9 mouse cellular contexts compared by ENCODE assay signal in genomic region chr9:40877146-40877880, GRCm38 (mm10). TPM values are rescaled to one million over a fixed set of nuclear protein-coding genes. Genes with fewer than 3 reads are reported as not detected.
DNase-seq lines count a peak whose midpoint lies in the region; ATAC-seq and TF ChIP-seq lines count a peak whose summit lies in the region.
"Had no signal": no experiment of that assay in that cellular context is flagged by ENCODE, and none has a peak within 500 bp of the region (broad histone marks: within the 10 kb centered on the region; RNA-seq: fewer than 3 reads in every experiment).

No protein-coding gene starts in this region.

- no peak overlapping the region for H3K27ac ChIP-seq in hindbrain, embryonic 10.5 days
- H3K27ac ChIP-seq in liver, postnatal 0 days (ENCODE audit: low read depth): no peak overlapping the region

- H3K4me3 ChIP-seq in hindbrain, embryonic 10.5 days: peak overlapping the region; percentile 28
- H3K4me3 ChIP-seq in liver, postnatal 0 days (ENCODE audit: low read depth, low read length): peak overlapping the region; percentile 21

- intact Hi-C loops in left cerebral cortex, postnatal 14 days (cut with DNase I): no loop called here

- H3K9ac ChIP-seq in liver, postnatal 0 days (replicated peaks): no peak overlapping the region

- DNase-seq in embryo, embryonic 10 days (ENCODE audit: low spot score): peak; percentile 68
- DNase-seq in embryo, embryonic 9.5 days (ENCODE audit: extremely low spot score): no peak
- peak; percentile 32 for DNase-seq in R1 (ENCODE audit: low read depth, low spot score)
- no peak for DNase-seq in hindbrain, embryonic 10.5 days (ENCODE audit: low spot score)
- DNase-seq in liver, postnatal 0 days: no peak
- DNase-seq in left cerebral cortex, postnatal 14 days (ENCODE audit: low spot score in 2 of 2): no peak
- no peak for DNase-seq in Muller cell, postnatal 12 days (ENCODE audit: inconsistent ontology term)

- no peaks in the 10 kb centered on the region for H3K36me3 ChIP-seq in hindbrain, embryonic 10.5 days
- no peaks in the 10 kb centered on the region for H3K36me3 ChIP-seq in liver, postnatal 0 days (replicated peaks; ENCODE audit: insufficient read depth, low read length)

- no peak for TF ChIP-seq EP300 in liver, postnatal 0 days (IDR thresholded peaks at IDR 0.05; ENCODE audit: low read depth)

- no peak for ATAC-seq in liver, postnatal 0 days
- ATAC-seq in megakaryocyte progenitor cell, adult 5-6 weeks (replicated peaks; ENCODE audit: poor library complexity): no peak

- WGBS in hindbrain, embryonic 10.5 days: under 1% methylated on average over 42 of the region's 42 CpGs
- WGBS in liver, postnatal 0 days (ENCODE audit: insufficient replicate concordance): 4% methylated on average over 42 of the region's 42 CpGs

- H3K4me2 ChIP-seq in liver, postnatal 0 days (ENCODE audit: low read depth, low read length): peak overlapping the region; percentile 48

- no peak for TF ChIP-seq CTCF in liver, postnatal 0 days (IDR thresholded peaks at IDR 0.05; ENCODE audit: low read depth)

- H3K27me3 ChIP-seq in hindbrain, embryonic 10.5 days (ENCODE audit: insufficient read depth, poor library complexity, severe bottlenecking): peaks cover 100% of the 10 kb centered on the region
- peaks cover 92% of the 10 kb centered on the region for H3K27me3 ChIP-seq in liver, postnatal 0 days (ENCODE audit: insufficient read depth, low read length)

- H3K4me1 ChIP-seq in hindbrain, embryonic 10.5 days (replicated peaks): peaks cover 24% of the 10 kb centered on the region
- peaks cover 4% of the 10 kb centered on the region for H3K4me1 ChIP-seq in liver, postnatal 0 days (ENCODE audit: insufficient read depth)

- no peaks in the 10 kb centered on the region for H3K9me3 ChIP-seq in hindbrain, embryonic 10.5 days
- H3K9me3 ChIP-seq in liver, postnatal 0 days (ENCODE audit: low read length): no peaks in the 10 kb centered on the region

RNA-seq across cellular contexts. Expression of gene Bsx, which starts 3.4 kb away (rescaled TPM):
- polyA plus RNA-seq in hindbrain, embryonic 10.5 days (2016; fragmentation: Nextera tagmentation; extraction: Ambion mirVana): 0.12 TPM in 1 of 2 replicates, not detected in the other
- polyA plus RNA-seq in liver, postnatal 0 days (2015; fragmentation: Nextera tagmentation; extraction: Ambion mirVana): not detected in 2 replicates
- not detected in 2 replicates for total RNA-seq in megakaryocyte progenitor cell, adult 5-6 weeks (2015)
- total RNA-seq in megakaryocyte progenitor cell, adult 5-6 weeks (2017): not detected in 2 replicates
- not detected for total RNA-seq in left cerebral cortex, postnatal 14 days (2021)
- polyA plus RNA-seq: spleen, adult 2 months had no signal

Comparison
In these comparisons a context has a peak if more than half of its experiments do, and no peak if none do; other contexts are left out.
1. DNase-seq: peak in embryo, embryonic 10 days (single experiment) and R1 (single experiment); none in embryo, embryonic 9.5 days (single experiment), hindbrain, embryonic 10.5 days (single experiment), liver, postnatal 0 days (single experiment), left cerebral cortex, postnatal 14 days (0 of 2) and Muller cell, postnatal 12 days (single experiment).